Mouse (Mus musculus) ES-E14 (cell line): ENCODE data around the gene Nup133. TPM values are rescaled to one million over a fixed set of nuclear protein-coding genes. Genes with fewer than 3 reads are reported as not detected.

Experiments used
- DNase-seq: peaks from one replicate; pipeline ENCODE4 v3.0.0-alpha.2; 2013; ENCODE audit warnings: low read depth, low spot score
- H3K27ac ChIP-seq: 2 replicates; pipeline ENCODE4 v1.5.1; 2012; ENCODE audit warnings: low read depth, mild to moderate bottlenecking, low read length, moderate library complexity, mixed read lengths; ENCODE audit not compliant: poor library complexity, insufficient read depth, severe bottlenecking
- H3K36me3 ChIP-seq: 2 replicates; pipeline ENCODE4 v1.6.1; 2012; ENCODE audit warnings: mild to moderate bottlenecking, low read length, moderate library complexity, mixed read lengths; ENCODE audit not compliant: control insufficient read depth, poor library complexity, insufficient read depth, severe bottlenecking
- H3K4me1 ChIP-seq, 2 experiments: fragments of 150-350 bp in 1 of 2; sonication (generic) in 1 of 2; 2 replicates each; pipeline ENCODE4 v1.6.1; 2012; ENCODE audit warnings: low read length in 2 of 2, mild to moderate bottlenecking in 1 of 2, mixed read lengths in 1 of 2; ENCODE audit not compliant: control insufficient read depth in 2 of 2, insufficient read depth in 2 of 2, poor library complexity in 1 of 2
- H3K4me3 ChIP-seq, 2 experiments: fragments of 150-350 bp in 1 of 2; sonication (generic) in 1 of 2; 2 replicates each; pipeline ENCODE4 v1.5.1; 2012; ENCODE audit warnings: low read length in 2 of 2, low read depth in 1 of 2, mild to moderate bottlenecking in 1 of 2, mixed read lengths in 1 of 2; ENCODE audit not compliant: insufficient read depth in 1 of 2, poor library complexity in 1 of 2, severe bottlenecking in 1 of 2
- H3K9ac ChIP-seq: 2 replicates; pipeline ENCODE4 v1.6.1; 2012; ENCODE audit warnings: low read depth, mild to moderate bottlenecking, low read length, mixed read lengths; ENCODE audit not compliant: poor library complexity, insufficient read depth, severe bottlenecking
- H3K9me3 ChIP-seq: fragments of 150-350 bp; sonication (generic); 2 replicates; pipeline ENCODE4 v1.6.1; 2012; ENCODE audit warnings: low read depth, mild to moderate bottlenecking, low read length; ENCODE audit not compliant: control insufficient read depth, insufficient read depth
- CHD2 ChIP-seq: IDR thresholded peaks from 2 replicates; pipeline ENCODE4 v1.6.1; 2014; ENCODE audit warnings: mild to moderate bottlenecking, low read depth, low read length, inconsistent platforms
- HCFC1 ChIP-seq: IDR thresholded peaks from 2 replicates; pipeline ENCODE4 v1.6.1; 2012; ENCODE audit warnings: low read length, inconsistent platforms, borderline replicate concordance; ENCODE audit not compliant: insufficient read depth
- MAFK ChIP-seq: IDR thresholded peaks from 2 replicates; pipeline ENCODE4 v1.6.1; 2014; ENCODE audit warnings: mild to moderate bottlenecking, low read depth, low read length, inconsistent platforms; ENCODE audit not compliant: insufficient read depth
- ZC3H11A ChIP-seq: IDR thresholded peaks from 2 replicates; pipeline ENCODE4 v1.6.1; 2012; ENCODE audit warnings: low read depth, mild to moderate bottlenecking, inconsistent platforms, low read length, borderline replicate concordance
- ZNF384 ChIP-seq: IDR thresholded peaks from 2 replicates; pipeline ENCODE4 v1.6.1; 2012; ENCODE audit warnings: low read depth, low read length, inconsistent platforms
- in situ Hi-C, 2 experiments: fragments of 600-800 bp; cut with MboI; formaldehyde crosslinking; loops; one replicate each; pipeline ENCODE4 v1.15.1; 2025; ENCODE audit warnings: low sequenced_read_pairs in 2 of 2, inconsistent platforms in 1 of 2; ENCODE audit not compliant: unreplicated experiment in 2 of 2
- total RNA-seq: library from RNA; depleted of rRNA; stranded (reverse); fragments of 300-350 nt; gene quantifications from 2 replicates; pipeline ENCODE4 v1.2.3, GENCODE M21; 2012

Nup133 gene
- total RNA-seq, 1 experiment, result 71.0 TPM

DNA sequence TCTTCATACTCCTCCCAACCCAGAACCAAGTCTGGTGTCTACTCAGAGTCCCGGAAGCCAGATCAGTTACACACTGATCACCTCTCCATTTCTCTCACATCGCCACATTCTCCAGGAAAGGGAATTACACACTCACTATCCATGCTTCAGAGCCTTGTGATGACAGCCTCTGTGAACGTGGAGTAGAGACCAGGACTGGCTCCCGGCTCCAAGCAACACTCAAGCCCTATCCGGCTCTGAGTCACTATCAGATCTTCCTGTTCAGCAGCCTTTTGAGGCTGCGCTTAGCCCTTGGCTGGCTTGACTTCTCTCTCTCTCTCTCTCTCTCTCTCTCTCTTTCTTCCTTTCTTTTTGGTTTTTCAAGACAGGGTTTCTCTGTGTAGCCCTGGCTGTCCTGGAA lies 75.7 kb downstream of the Nup133 start:
- no peak overlapping the region for H3K27ac ChIP-seq
- H3K4me3 ChIP-seq, result no peak overlapping the region
- H3K4me1 ChIP-seq, result no peaks in the 10 kb centered on the region
- H3K9me3 ChIP-seq, result no peaks in the 10 kb centered on the region
- DNase-seq, result no peak
- H3K36me3 ChIP-seq, result no peaks in the 10 kb centered on the region
- TF ChIP-seq HCFC1 (no peak), ZNF384 (no peak), CHD2 (no peak)
- in situ Hi-C loops, result no loop called here
- H3K9ac ChIP-seq, result no peak overlapping the region

DNA sequence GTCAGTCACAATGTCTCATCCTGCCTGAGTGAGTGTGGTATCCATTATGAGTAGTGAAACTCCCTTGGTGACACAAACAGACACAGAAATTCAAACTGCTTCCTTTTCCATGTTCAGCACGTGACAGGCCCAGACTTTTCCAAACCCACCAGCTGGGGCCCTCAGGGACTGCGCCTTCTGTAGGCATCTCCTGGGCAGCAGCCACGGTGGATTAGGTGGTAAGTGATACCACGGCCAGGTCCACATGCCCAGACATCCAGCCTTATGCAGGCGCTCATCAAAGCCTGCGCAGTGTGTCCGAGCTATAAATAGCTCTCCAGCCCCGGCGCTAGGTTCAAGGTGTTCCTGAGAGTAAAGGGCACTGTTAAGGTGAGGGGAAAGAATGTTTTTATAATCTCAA lies 77.0 kb downstream of the Nup133 start:
- TF ChIP-seq CHD2 (no peak), ZNF384 (no peak), HCFC1 (no peak), ZC3H11A (no peak), MAFK (no peak)
- no peak overlapping the region for H3K9ac ChIP-seq
- no peak overlapping the region for H3K4me3 ChIP-seq
- H3K27ac ChIP-seq, result no peak overlapping the region
- no peaks in the 10 kb centered on the region for H3K36me3 ChIP-seq
- H3K9me3 ChIP-seq, result no peaks in the 10 kb centered on the region
- no peak for DNase-seq
- no peaks in the 10 kb centered on the region for H3K4me1 ChIP-seq
- in situ Hi-C loops, result no loop called here

DNA sequence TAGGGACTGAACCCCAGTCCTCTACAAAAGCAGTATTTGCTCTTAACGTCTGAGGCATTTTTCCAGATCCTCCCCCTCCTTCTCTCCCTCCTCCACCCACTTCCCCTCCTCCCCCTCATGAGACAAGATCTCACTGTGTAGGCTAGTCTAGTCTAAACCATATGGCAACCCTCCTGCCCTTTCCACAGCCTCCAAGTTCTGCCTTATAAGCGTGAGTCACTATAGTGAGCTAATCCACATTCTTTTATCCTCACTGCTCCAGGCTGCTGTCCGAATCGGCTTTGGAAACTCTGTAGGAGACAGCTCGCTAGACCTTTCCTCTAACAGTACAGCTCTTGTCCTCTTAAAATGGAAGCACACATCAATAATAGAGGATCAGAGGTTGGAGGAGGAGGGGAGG lies 82.1 kb downstream of the Nup133 start:
- no peak for TF ChIP-seq ZC3H11A
- no peak for TF ChIP-seq MAFK
- TF ChIP-seq HCFC1, result no peak
- TF ChIP-seq CHD2, result no peak
- TF ChIP-seq ZNF384, result no peak
- H3K4me3 ChIP-seq, result no peak overlapping the region
- in situ Hi-C loops, result no loop called here
- H3K4me1 ChIP-seq, result no peaks in the 10 kb centered on the region
- no peak overlapping the region for H3K9ac ChIP-seq
- DNase-seq, result no peak
- no peaks in the 10 kb centered on the region for H3K9me3 ChIP-seq
- no peaks in the 10 kb centered on the region for H3K36me3 ChIP-seq
- H3K27ac ChIP-seq, result no peak overlapping the region

DNA sequence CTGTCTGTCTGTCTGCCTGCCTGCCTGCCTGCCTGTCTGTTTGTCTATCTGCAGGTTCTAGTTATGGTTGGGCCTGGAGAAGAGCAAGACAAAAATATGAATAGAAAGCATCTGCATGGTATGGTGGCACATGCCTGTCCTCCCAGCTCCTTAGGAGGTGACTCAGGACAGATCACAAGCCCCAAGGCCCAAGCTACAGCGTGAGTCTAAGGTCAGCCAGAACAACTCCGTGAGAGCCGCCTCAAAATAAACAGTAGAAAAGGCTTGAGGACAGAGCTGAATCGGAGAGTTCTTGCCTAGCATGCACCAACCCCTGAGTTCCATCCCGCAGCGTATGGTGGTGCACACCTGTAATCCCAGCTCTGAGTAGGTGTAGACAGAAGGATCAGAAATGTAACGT lies 83.3 kb downstream of the Nup133 start:
- Histone ChIP-seq H3K4me3 (no peak overlapping the region), H3K36me3 (no peaks in the 10 kb centered on the region), H3K4me1 (no peaks in the 10 kb centered on the region), H3K9ac (no peak overlapping the region), H3K27ac (no peak overlapping the region), H3K9me3 (no peaks in the 10 kb centered on the region)
- TF ChIP-seq MAFK, result no peak
- TF ChIP-seq CHD2, result no peak
- no peak for TF ChIP-seq HCFC1
- TF ChIP-seq ZNF384, result no peak
- no peak for TF ChIP-seq ZC3H11A
- in situ Hi-C loops, result no loop called here
- DNase-seq, result no peak

GRCm38 (mm10) chr8:123860386-123860785 lies 88.7 kb downstream of the Nup133 start:
- Histone ChIP-seq H3K36me3 (no peaks in the 10 kb centered on the region), H3K4me3 (no peak overlapping the region; a peak in 1 of 4 replicates), H3K4me1 (peaks cover 4 to 5% of the 10 kb centered on the region in 2 experiments; a peak in 1 of 4 replicates), H3K27ac (no peak overlapping the region), H3K9me3 (no peaks in the 10 kb centered on the region), H3K9ac (no peak overlapping the region)
- DNase-seq, result no peak
- in situ Hi-C loops, result no loop called here
- no peak for TF ChIP-seq ZNF384
- no peak for TF ChIP-seq CHD2
- no peak for TF ChIP-seq MAFK
- no peak for TF ChIP-seq ZC3H11A
- TF ChIP-seq HCFC1, result no peak
